In genomic region chr10:84621826-84622790, GRCm38 (mm10) we compare ENCODE assay signal across 8 mouse cellular contexts. TPM values are rescaled to one million over a fixed set of nuclear protein-coding genes. Genes with fewer than 3 reads are reported as not detected.
DNase-seq lines count a peak whose midpoint lies in the region; ATAC-seq and TF ChIP-seq lines count a peak whose summit lies in the region.

Polr3b (plus strand) TSS chr10:84622292.

- peaks cover 22% of the 10 kb centered on the region for H3K4me1 ChIP-seq in hindbrain, embryonic 10.5 days (replicated peaks)
- H3K4me1 ChIP-seq in lung, postnatal 0 days (ENCODE audit: insufficient read depth, low read depth, low read length): no peaks in the 10 kb centered on the region

- peak; percentile 99 for ATAC-seq in frontal cortex, adult (ENCODE audit: low TSS enrichment)
- peak; percentile 98 for ATAC-seq in lung, postnatal 0 days

- WGBS in hindbrain, embryonic 10.5 days: 8% methylated on average over 53 of the region's 53 CpGs
- WGBS in lung, postnatal 0 days: 7% methylated on average over 53 of the region's 53 CpGs

- peak within 1 kb of the TSS; percentile 89 for H3K27ac ChIP-seq in hindbrain, embryonic 10.5 days
- H3K27ac ChIP-seq in lung, postnatal 0 days (ENCODE audit: low read length): peak within 1 kb of the TSS; percentile 96

- H3K27me3 ChIP-seq in hindbrain, embryonic 10.5 days (ENCODE audit: insufficient read depth, poor library complexity, severe bottlenecking): no peaks in the 10 kb centered on the region
- H3K27me3 ChIP-seq in lung, postnatal 0 days (replicated peaks; ENCODE audit: insufficient read depth, low read length): no peaks in the 10 kb centered on the region

- TF ChIP-seq CTCF in lung, postnatal 0 days (IDR thresholded peaks at IDR 0.05): peak; percentile 17; the same call in 1 of the 2 replicates

- peak within 1 kb of the TSS; percentile 77 for H3K4me3 ChIP-seq in hindbrain, embryonic 10.5 days
- peak within 1 kb of the TSS; percentile 67 for H3K4me3 ChIP-seq in lung, postnatal 0 days (ENCODE audit: low read depth, low read length)

- no peaks in the 10 kb centered on the region; the same call in 1 of the 2 replicates for H3K36me3 ChIP-seq in hindbrain, embryonic 10.5 days
- 0 out of 2 replicates have a peak, but pooled peaks cover 3% of the 10 kb centered on the region for H3K36me3 ChIP-seq in lung, postnatal 0 days (ENCODE audit: insufficient read depth, low read length)

- peak; percentile 96 for DNase-seq in MN1 (ENCODE audit: low spot score)
- peak; percentile 96 for DNase-seq in cerebellum, adult 9-10 months
- peak; percentile 92 for DNase-seq in hindbrain, embryonic 10.5 days (ENCODE audit: low spot score)
- DNase-seq in layer of hippocampus, adult 9-11 months: peak; percentile 95
- DNase-seq in lung, postnatal 0 days (ENCODE audit: low spot score): peak; percentile 97
- peak; percentile 89 for DNase-seq in ovary, postnatal 14 days (ENCODE audit: low spot score)
- DNase-seq in thymus, postnatal 14 days: peak; percentile 94

- H3K9me3 ChIP-seq in hindbrain, embryonic 10.5 days: no peaks in the 10 kb centered on the region
- no peaks in the 10 kb centered on the region for H3K9me3 ChIP-seq in lung, postnatal 0 days (ENCODE audit: low read length)

- H3K9ac ChIP-seq in lung, postnatal 0 days (replicated peaks; ENCODE audit: low read depth): peak within 1 kb of the TSS; percentile 38; the same call in 1 of the 2 replicates

- peak within 1 kb of the TSS; percentile 69 for H3K4me2 ChIP-seq in lung, postnatal 0 days (replicated peaks; ENCODE audit: low read depth, low read length)

- TF ChIP-seq EP300 in lung, postnatal 0 days (IDR thresholded peaks at IDR 0.05): no peak; the same call in none of the 2 replicates

RNA-seq across cellular contexts. Expression of gene Polr3b, which starts in this region (rescaled TPM):
- 13.2 and 15.6 TPM in 2 replicates for polyA plus RNA-seq in hindbrain, embryonic 10.5 days (2016; fragmentation: Nextera tagmentation; extraction: Ambion mirVana)
- 6.2 and 7.8 TPM in 2 replicates for polyA plus RNA-seq in lung, postnatal 0 days (2015; fragmentation: Nextera tagmentation; extraction: Ambion mirVana)

Comparison
In these comparisons a context has a peak if more than half of its experiments do, and no peak if none do; other contexts are left out.
1. Peak in every context shown above with its lines: DNase-seq, ATAC-seq, H3K4me3 ChIP-seq and H3K27ac ChIP-seq.